Mouse (Mus musculus) MEL (cell line): ENCODE results near the gene Pmf1.

ENCODE experiments used
- CHD1 ChIP-seq: IDR thresholded peaks from 2 replicates; pipeline ENCODE4 v1.6.1; 2012; ENCODE audit warnings: low read depth, mild to moderate bottlenecking, inconsistent platforms, low read length, improper control_type of control experiment
- CTCF ChIP-seq, 3 experiments: IDR thresholded peaks in 2 of 3; conservative IDR thresholded peaks in 1 of 3; 2 replicates each; pipeline ENCODE4 v1.5.1; 2011 to 2012; ENCODE audit warnings: low read length in 3 of 3, low read depth in 2 of 3, mild to moderate bottlenecking in 2 of 3, improper control_type of control experiment in 1 of 3, inconsistent platforms in 1 of 3, mixed read lengths in 1 of 3, moderate library complexity in 1 of 3; ENCODE audit not compliant: control insufficient read depth in 1 of 3, insufficient read depth in 1 of 3, poor library complexity in 1 of 3, severe bottlenecking in 1 of 3
- GATA1 ChIP-seq: IDR thresholded peaks from 2 replicates; pipeline ENCODE4 v1.6.1; 2011; ENCODE audit warnings: low read depth, low read length, improper control_type of control experiment
- POLR2A ChIP-seq, 2 experiments: IDR thresholded peaks; 2 replicates each; pipeline ENCODE4 v1.6.1; 2011 to 2012; ENCODE audit warnings: low read length in 2 of 2, mild to moderate bottlenecking in 2 of 2, control low read depth in 1 of 2, improper control_type of control experiment in 1 of 2, low read depth in 1 of 2, moderate library complexity in 1 of 2; ENCODE audit not compliant: control insufficient read depth in 1 of 2, insufficient read depth in 1 of 2, poor library complexity in 1 of 2

DNA sequence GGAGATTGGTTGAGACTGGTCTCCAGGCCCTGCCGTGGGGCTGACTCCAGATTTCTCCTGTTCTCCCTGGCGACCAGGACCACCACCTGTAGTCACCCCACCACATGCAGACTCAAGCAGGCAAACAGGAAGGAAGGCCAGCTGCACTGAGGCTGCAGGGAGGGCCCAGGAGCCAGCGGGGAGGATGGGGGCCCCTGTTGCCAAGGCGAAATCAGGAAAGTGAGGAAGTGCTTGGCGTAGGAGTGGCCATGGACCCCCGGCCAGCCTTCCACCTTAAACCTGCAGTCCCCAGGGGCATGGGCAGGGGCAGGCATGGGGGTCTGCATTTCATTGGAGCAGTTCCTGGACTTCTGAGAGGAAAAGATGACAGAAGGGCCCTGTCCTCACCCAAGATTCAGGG, 49.0 kb downstream of the Pmf1 start:
- TF ChIP-seq CTCF (IDR thresholded peaks at IDR 0.05 in 2 of 3, conservative IDR thresholded peaks at IDR 0.05 in 1 of 3; ENCODE audit: control insufficient read depth in 1 of 3, insufficient read depth in 1 of 3, low read depth in 2 of 3, low read length in 3 of 3, poor library complexity in 1 of 3, severe bottlenecking in 1 of 3) (no peak), CHD1 (no peak), POLR2A (IDR thresholded peaks at IDR 0.05; ENCODE audit: control insufficient read depth in 1 of 2, insufficient read depth in 1 of 2, low read depth in 1 of 2, low read length in 2 of 2, poor library complexity in 1 of 2) (no peak), GATA1 (no peak)
